Mouse (Mus musculus) lung, embryonic 14.5 days (tissue): ENCODE data around the gene Zfp945. TPM values are rescaled to one million over a fixed set of nuclear protein-coding genes. Genes with fewer than 3 reads are reported as not detected.
A peak's percentile ranks its signal among the peaks of the same experiment; 100 is the strongest.

Experiments used
- ATAC-seq: fragments of 200-750 bp; cut with Nextera tagmentation; 2 replicates; pipeline ENCODE4 v1.8.0; 2017; ENCODE audit warnings: mild to moderate bottlenecking, moderate TSS enrichment, moderate library complexity; ENCODE audit not compliant: insufficient read depth
- DNase-seq: peaks from one replicate; pipeline ENCODE4 v3.0.0-alpha.2; 2015
- H3K27ac ChIP-seq: fragments of 300-500 bp; sonication (generic); 2 replicates; pipeline ENCODE4 v1.5.1; 2014; ENCODE audit warnings: low read depth, mild to moderate bottlenecking, moderate library complexity
- H3K27me3 ChIP-seq: fragments of 300-500 bp; sonication (generic); 2 replicates; pipeline ENCODE4 v1.6.1; 2014; ENCODE audit warnings: low read length, control low read depth; ENCODE audit not compliant: insufficient read depth
- H3K36me3 ChIP-seq: fragments of 300-500 bp; sonication (generic); 2 replicates; pipeline ENCODE4 v1.6.1; 2014; ENCODE audit warnings: control low read depth; ENCODE audit not compliant: insufficient read depth
- H3K4me1 ChIP-seq: fragments of 300-500 bp; sonication (generic); 2 replicates; pipeline ENCODE4 v1.6.1; 2014; ENCODE audit warnings: antibody characterized with exemption, control low read depth; ENCODE audit not compliant: insufficient read depth
- H3K4me2 ChIP-seq: fragments of 300-500 bp; sonication (generic); 2 replicates; pipeline ENCODE4 v1.6.1; 2014; ENCODE audit warnings: mild to moderate bottlenecking
- H3K4me3 ChIP-seq: fragments of 300-500 bp; sonication (generic); 2 replicates; pipeline ENCODE4 v1.5.1; 2014; ENCODE audit warnings: low read depth, low read length
- H3K9ac ChIP-seq: fragments of 300-500 bp; sonication (generic); 2 replicates; pipeline ENCODE4 v1.6.1; 2014
- H3K9me3 ChIP-seq: fragments of 300-500 bp; sonication (generic); 2 replicates; pipeline ENCODE4 v1.6.1; 2016; ENCODE audit warnings: low read depth, low read length, control low read depth
- CTCF ChIP-seq: IDR thresholded peaks from 2 replicates; pipeline ENCODE4 v1.5.1; 2016; ENCODE audit warnings: antibody characterized with exemption, low read depth
- WGBS: fragments of 180-500 bp; shearing (Covaris S2); extraction: QIAGEN DNeasy Blood & Tissue Kit; methylation state at CpG from one replicate; pipeline ENCODE4 v1.1.7; 2014; 5-methylcytosine and 5-hydroxymethylcytosine counted together
- polyA plus RNA-seq: library from polyadenylated mRNA; unstranded; fragments of >200 nt; fragmentation: Nextera tagmentation; extraction: Ambion mirVana; gene quantifications from 2 replicates; pipeline ENCODE4 v1.2.1, GENCODE M21; 2014

Gene Zfp945
- polyA plus RNA-seq, 1 experiment from 2014 or later = 22.2 TPM

GRCm38 (mm10) chr17:22866421-22866844 lies 501 bp downstream of the Zfp945 start:
- TF ChIP-seq CTCF = no peak
- Histone ChIP-seq H3K4me2 (peak overlapping the region; percentile 68), H3K27me3 (no peaks in the 10 kb centered on the region), H3K36me3 (peaks cover 12% of the 10 kb centered on the region), H3K9me3 (no peaks in the 10 kb centered on the region), H3K4me3 (peak overlapping the region; percentile 71), H3K9ac (peak overlapping the region; percentile 77), H3K27ac (peak overlapping the region; percentile 94), H3K4me1 (peaks cover 3% of the 10 kb centered on the region; the same call in 1 of the 2 replicates)
- WGBS = under 1% methylated on average over 10 of the region's 10 CpGs
- ATAC-seq = peak; percentile 26
- DNase-seq = peak; percentile 46

- DNase-seq (peak; percentile 21), ATAC-seq (no peak)
- H3K9me3 ChIP-seq = no peaks in the 10 kb centered on the region
- 50% methylated on average over 4 of the region's 4 CpGs for WGBS
- H3K27me3 ChIP-seq = no peaks in the 10 kb centered on the region
- H3K27ac ChIP-seq = no peak overlapping the region
- no peak overlapping the region for H3K4me2 ChIP-seq
- H3K4me3 ChIP-seq = no peak overlapping the region
- no peak for TF ChIP-seq CTCF
- H3K36me3 ChIP-seq = no peaks in the 10 kb centered on the region
- H3K4me1 ChIP-seq = no peaks in the 10 kb centered on the region
- H3K9ac ChIP-seq = no peak overlapping the region
Measured at GRCm38 (mm10) chr17:22821166-22821565, 45.8 kb downstream of the Zfp945 start.

GRCm38 (mm10) chr17:22818199-22818595 lies 48.7 kb downstream of the Zfp945 start:
- Histone ChIP-seq H3K27me3 (no peaks in the 10 kb centered on the region), H3K36me3 (no peaks in the 10 kb centered on the region), H3K4me1 (no peaks in the 10 kb centered on the region), H3K4me2 (peak overlapping the region; percentile 58), H3K4me3 (peak overlapping the region; percentile 60), H3K9me3 (no peaks in the 10 kb centered on the region), H3K27ac (no peak overlapping the region; the same call in 1 of the 2 replicates), H3K9ac (peak overlapping the region; percentile 72; the same call in 1 of the 2 replicates)
- no peak for ATAC-seq
- TF ChIP-seq CTCF = no peak
- no peak for DNase-seq
- WGBS = 62% methylated on average over 3 of the region's 3 CpGs

GRCm38 (mm10) chr17:22817471-22818198 lies 49.3 kb downstream of the Zfp945 start:
- peak; percentile 98 for ATAC-seq
- no peaks in the 10 kb centered on the region for H3K4me1 ChIP-seq
- H3K4me2 ChIP-seq = peak overlapping the region; percentile 58
- TF ChIP-seq CTCF = no peak
- DNase-seq = peak; percentile 93
- no peaks in the 10 kb centered on the region for H3K36me3 ChIP-seq
- H3K9ac ChIP-seq = peak overlapping the region; percentile 72
- H3K27me3 ChIP-seq = no peaks in the 10 kb centered on the region
- no peaks in the 10 kb centered on the region for H3K9me3 ChIP-seq
- WGBS = under 1% methylated on average over 28 of the region's 28 CpGs
- peak overlapping the region; percentile 60 for H3K4me3 ChIP-seq
- peak overlapping the region; percentile 89 for H3K27ac ChIP-seq

GRCm38 (mm10) chr17:22799707-22800106 lies 67.2 kb downstream of the Zfp945 start:
- H3K9me3 ChIP-seq = no peaks in the 10 kb centered on the region
- H3K9ac ChIP-seq = no peak overlapping the region
- peak; percentile 23 for DNase-seq
- 60% methylated on average over 2 of the region's 2 CpGs for WGBS
- no peak for ATAC-seq
- H3K4me3 ChIP-seq = no peak overlapping the region
- no peak overlapping the region for H3K4me2 ChIP-seq
- no peaks in the 10 kb centered on the region for H3K4me1 ChIP-seq
- no peaks in the 10 kb centered on the region for H3K36me3 ChIP-seq
- peak; percentile 30; the same call in 1 of the 2 replicates for TF ChIP-seq CTCF
- H3K27ac ChIP-seq = no peak overlapping the region
- H3K27me3 ChIP-seq = no peaks in the 10 kb centered on the region

Other genes with a start within 250 kb of the Zfp945 start
- gene Vmn2r113, start 75.8 kb upstream of the Zfp945 start, polyA plus RNA-seq = not detected in 2 replicates
- 0.03 TPM in 1 of 2 replicates, not detected in the other for gene Vmn2r-ps130, start 194.0 kb upstream of the Zfp945 start, polyA plus RNA-seq